Comparison of ENCODE assay signal across 17 mouse cellular contexts in genomic region chr10:87490328-87490727, GRCm38 (mm10). TPM values are rescaled to one million over a fixed set of nuclear protein-coding genes. Genes with fewer than 3 reads are reported as not detected.
DNase-seq lines count a peak whose midpoint lies in the region; ATAC-seq and TF ChIP-seq lines count a peak whose summit lies in the region.
"Had no signal": no experiment of that assay in that cellular context is flagged by ENCODE, and none has a peak within 500 bp of the region (broad histone marks: within the 10 kb centered on the region; RNA-seq: fewer than 3 reads in every experiment).

No protein-coding gene starts in this region.

- 0% methylated on average over 2 of the region's 2 CpGs for WGBS in forebrain, embryonic 13.5 days
- WGBS in hindbrain, embryonic 11.5 days, result 8% methylated on average over 2 of the region's 2 CpGs
- 8% methylated on average over 2 of the region's 2 CpGs for WGBS in midbrain, embryonic 13.5 days

- peak overlapping the region; percentile 80 for H3K4me2 ChIP-seq in forebrain, embryonic 13.5 days
- peak overlapping the region; percentile 34 for H3K4me2 ChIP-seq in hindbrain, embryonic 11.5 days (replicated peaks; ENCODE audit: low read depth, low read length)
- H3K4me2 ChIP-seq in midbrain, embryonic 13.5 days (replicated peaks), result peak overlapping the region; percentile 78
- H3K4me2 ChIP-seq: limb, embryonic 15.5 days had no signal

- no peaks in the 10 kb centered on the region for H3K36me3 ChIP-seq in forebrain, embryonic 13.5 days (ENCODE audit: poor library complexity, severe bottlenecking)
- H3K36me3 ChIP-seq in hindbrain, embryonic 11.5 days (ENCODE audit: control insufficient read depth, insufficient read depth, low read length), result no peaks in the 10 kb centered on the region
- no peaks in the 10 kb centered on the region for H3K36me3 ChIP-seq in midbrain, embryonic 13.5 days
- H3K36me3 ChIP-seq: limb, embryonic 15.5 days had no signal

- DNase-seq in hindbrain, embryonic 11.5 days (ENCODE audit: low spot score), result no peak
- peak; percentile 54 for DNase-seq in retina, postnatal 1 day
- no peak for DNase-seq in frontal cortex, postnatal 25 days (ENCODE audit: low spot score in 2 of 2)
- no peak for DNase-seq in layer of hippocampus, adult 2 months (ENCODE audit: low spot score in 2 of 2)
- DNase-seq: adrenal gland, postnatal 10 days; liver, postnatal 0 days; lung, postnatal 4 days had no signal

- peak overlapping the region; percentile 61 for H3K9ac ChIP-seq in forebrain, embryonic 13.5 days
- H3K9ac ChIP-seq in hindbrain, embryonic 11.5 days (ENCODE audit: low read depth, low read length), result no peak overlapping the region
- peak overlapping the region; percentile 44; the same call in 1 of the 2 replicates for H3K9ac ChIP-seq in midbrain, embryonic 13.5 days (replicated peaks)
- H3K9ac ChIP-seq: limb, embryonic 15.5 days; liver, postnatal 0 days had no signal

- peaks cover 83% of the 10 kb centered on the region for H3K4me1 ChIP-seq in forebrain, embryonic 13.5 days
- peaks cover 12% of the 10 kb centered on the region for H3K4me1 ChIP-seq in hindbrain, embryonic 11.5 days (replicated peaks; ENCODE audit: control insufficient read depth, insufficient read depth, low read length)
- H3K4me1 ChIP-seq in midbrain, embryonic 13.5 days (replicated peaks), result peaks cover 79% of the 10 kb centered on the region

- peak overlapping the region; percentile 84 for H3K27ac ChIP-seq in forebrain, embryonic 13.5 days
- peak overlapping the region; percentile 27; the same call in 1 of the 2 replicates for H3K27ac ChIP-seq in hindbrain, embryonic 11.5 days (ENCODE audit: low read depth, low read length)
- peak overlapping the region; percentile 91 for H3K27ac ChIP-seq in midbrain, embryonic 13.5 days
- H3K27ac ChIP-seq in layer of hippocampus, adult 2 months, result no peak overlapping the region
- H3K27ac ChIP-seq: limb, embryonic 15.5 days had no signal

- no peaks in the 10 kb centered on the region for H3K9me3 ChIP-seq in forebrain, embryonic 13.5 days (replicated peaks)
- no peaks in the 10 kb centered on the region for H3K9me3 ChIP-seq in hindbrain, embryonic 11.5 days (ENCODE audit: control insufficient read depth, low read length)
- no peaks in the 10 kb centered on the region for H3K9me3 ChIP-seq in midbrain, embryonic 13.5 days
- H3K9me3 ChIP-seq: limb, embryonic 15.5 days had no signal

- H3K4me3 ChIP-seq in forebrain, embryonic 13.5 days, result peak overlapping the region; percentile 94
- no peak overlapping the region; the same call in 1 of the 2 replicates for H3K4me3 ChIP-seq in hindbrain, embryonic 11.5 days (ENCODE audit: low read depth, low read length)
- peak overlapping the region; percentile 84 for H3K4me3 ChIP-seq in midbrain, embryonic 13.5 days (replicated peaks)
- no peak overlapping the region for H3K4me3 ChIP-seq in layer of hippocampus, adult 2 months
- H3K4me3 ChIP-seq: limb, embryonic 15.5 days had no signal

- no peak for TF ChIP-seq CTCF in layer of hippocampus, adult 2 months (conservative IDR thresholded peaks at IDR 0.05)

- H3K27me3 ChIP-seq in forebrain, embryonic 13.5 days, result peaks cover 3% of the 10 kb centered on the region; the same call in 1 of the 2 replicates
- peaks cover 13% of the 10 kb centered on the region for H3K27me3 ChIP-seq in hindbrain, embryonic 11.5 days (ENCODE audit: control insufficient read depth, insufficient read depth, low read length)
- H3K27me3 ChIP-seq in midbrain, embryonic 13.5 days, result no peaks in the 10 kb centered on the region

- ATAC-seq in forebrain, embryonic 13.5 days, result no peak
- no peak for ATAC-seq in hindbrain, embryonic 11.5 days (ENCODE audit: low FRiP score)
- no peak for ATAC-seq in midbrain, embryonic 13.5 days
- ATAC-seq in activated CD4-positive, CD25-positive, alpha-beta regulatory T cell, adult 4 months, result no peak
- ATAC-seq: CD4-positive, CD25-positive, alpha-beta regulatory T cell, adult 4 months; liver, postnatal 0 days had no signal

RNA-seq across cellular contexts. Expression of gene Ascl1, which starts 3.1 kb away (rescaled TPM):
- 32.1 and 33.9 TPM in 2 replicates for polyA plus RNA-seq in forebrain, embryonic 13.5 days (2015; fragmentation: Nextera tagmentation; extraction: Ambion mirVana)
- 42.4 and 51.0 TPM in 2 replicates for polyA plus RNA-seq in hindbrain, embryonic 11.5 days (2014; fragmentation: Nextera tagmentation; extraction: Ambion mirVana)
- polyA plus RNA-seq in midbrain, embryonic 13.5 days (2015; fragmentation: Nextera tagmentation; extraction: Ambion mirVana), result 33.3 and 53.1 TPM in 2 replicates
- 1 to 10 TPM; 6.0 to 6.9 TPM for total RNA-seq in layer of hippocampus, adult 2 months (2021)
- not detected for polyA plus RNA-seq in activated CD4-positive, CD25-positive, alpha-beta regulatory T cell, adult 4 months (2017; shearing (Covaris generic))
- total RNA-seq: granulocyte monocyte progenitor cell, adult 5-6 weeks; MEL; monocyte, adult 5-6 weeks had no signal
- polyA plus RNA-seq: CD4-positive, CD25-positive, alpha-beta regulatory T cell, adult 4 months; liver, postnatal 0 days had no signal

RNA-seq across cellular contexts. Expression of gene Pah, which starts 31.3 kb away (rescaled TPM):
- polyA plus RNA-seq in forebrain, embryonic 13.5 days (2015; fragmentation: Nextera tagmentation; extraction: Ambion mirVana), result not detected in 2 replicates
- polyA plus RNA-seq in hindbrain, embryonic 11.5 days (2014; fragmentation: Nextera tagmentation; extraction: Ambion mirVana), result 0.31 and 0.46 TPM in 2 replicates
- 0.18 and 0.20 TPM in 2 replicates for polyA plus RNA-seq in midbrain, embryonic 13.5 days (2015; fragmentation: Nextera tagmentation; extraction: Ambion mirVana)
- total RNA-seq in layer of hippocampus, adult 2 months (2021), result not detected
- not detected for polyA plus RNA-seq in activated CD4-positive, CD25-positive, alpha-beta regulatory T cell, adult 4 months (2017; shearing (Covaris generic))
- total RNA-seq: granulocyte monocyte progenitor cell, adult 5-6 weeks; layer of hippocampus, adult 8-10 months; MEL; monocyte, adult 5-6 weeks had no signal
- polyA plus RNA-seq: CD4-positive, CD25-positive, alpha-beta regulatory T cell, adult 4 months; heart, embryonic 14.5 days; limb, embryonic 15.5 days had no signal

Comparison
In these comparisons a context has a peak if more than half of its experiments do, and no peak if none do; other contexts are left out.
1. H3K4me3 ChIP-seq: peak in forebrain, embryonic 13.5 days (single experiment) and midbrain, embryonic 13.5 days (single experiment); none in hindbrain, embryonic 11.5 days (single experiment) and layer of hippocampus, adult 2 months (single experiment).
2. RNA of gene Ascl1, which starts 3.1 kb away (polyA plus RNA-seq): 33.3 to 53.1 TPM in midbrain, embryonic 13.5 days, 42.4 to 51.0 TPM in hindbrain, embryonic 11.5 days and 32.1 to 33.9 TPM in forebrain, embryonic 13.5 days; not detected in activated CD4-positive, CD25-positive, alpha-beta regulatory T cell, adult 4 months; every median in the first group is over 10 times any median in the second.
3. Peak in every context shown above with its lines, with median percentiles within 50 percentile points of each other: H3K4me2 ChIP-seq.